Mouse (Mus musculus) cerebellum, adult 2 months (tissue): ENCODE results near the gene Sox15.

Experiments used
- CTCF ChIP-seq: fragments of 200-500 bp; IDR thresholded peaks from 2 replicates; pipeline ENCODE4 v1.5.1; 2011; ENCODE audit warnings: low read depth, mild to moderate bottlenecking, control low read depth, low read length, moderate library complexity, borderline replicate concordance; ENCODE audit not compliant: insufficient read depth
- POLR2A ChIP-seq: fragments of 200-500 bp; IDR thresholded peaks from 2 replicates; pipeline ENCODE4 v1.6.1; 2011; ENCODE audit warnings: low read length, control low read depth, borderline replicate concordance; ENCODE audit not compliant: insufficient read depth

- TF ChIP-seq CTCF = no peak
- TF ChIP-seq POLR2A = no peak
Measured at GRCm38 (mm10) chr11:69665457-69665960, 10.4 kb downstream of the Sox15 start.
